Mouse (Mus musculus): Measurements from ENCODE around the gene Abhd12b.
A peak's percentile ranks its signal among the peaks of the same experiment; 100 is the strongest.

Gene Abhd12b

GRCm38 (mm10) chr12:70208214-70208613 is 54.3 kb downstream of the Abhd12b start:
- DNase-seq (ENCODE audit: low spot score in 2 of 2), result no peak

GRCm38 (mm10) chr12:70212501-70212900 is 58.6 kb downstream of the Abhd12b start:
- no peak for DNase-seq (ENCODE audit: low spot score in 2 of 2)

GRCm38 (mm10) chr12:70213601-70214000 is 59.7 kb downstream of the Abhd12b start:
- DNase-seq (ENCODE audit: low spot score in 2 of 2), result no peak

- no peak for DNase-seq (ENCODE audit: low spot score in 2 of 2)
Observed at GRCm38 (mm10) chr12:70214281-70214680, 60.3 kb downstream of the Abhd12b start.

- DNase-seq (ENCODE audit: low spot score in 2 of 2), result no peak
Observed at GRCm38 (mm10) chr12:70216229-70216800, 62.4 kb downstream of the Abhd12b start.

- no peak for DNase-seq (ENCODE audit: low spot score in 2 of 2)
Observed at GRCm38 (mm10) chr12:70218795-70219540, 65.0 kb downstream of the Abhd12b start.

- DNase-seq (ENCODE audit: low spot score in 2 of 2), result no peak
Observed at GRCm38 (mm10) chr12:70221425-70221824, 67.5 kb downstream of the Abhd12b start.

- DNase-seq (ENCODE audit: low spot score in 2 of 2), result no peak
Observed at GRCm38 (mm10) chr12:70223331-70223730, 69.4 kb downstream of the Abhd12b start.

GRCm38 (mm10) chr12:70226655-70227054 is 72.7 kb downstream of the Abhd12b start:
- no peak for DNase-seq (ENCODE audit: low spot score in 2 of 2)

GRCm38 (mm10) chr12:70227121-70227932 is 73.4 kb downstream of the Abhd12b start:
- DNase-seq (ENCODE audit: low spot score in 2 of 2), result peak; percentile 46 to 47

- no peak for DNase-seq (ENCODE audit: low spot score in 2 of 2)
Observed at GRCm38 (mm10) chr12:70228155-70228554, 74.2 kb downstream of the Abhd12b start.

- no peak for DNase-seq (ENCODE audit: low spot score in 2 of 2)
Observed at GRCm38 (mm10) chr12:70231294-70231693, 77.4 kb downstream of the Abhd12b start, which contains the start of gene Pygl. Pygl (minus strand) TSS chr12:70231488.

- DNase-seq (ENCODE audit: low spot score in 2 of 2), result no peak
Observed at GRCm38 (mm10) chr12:70232020-70232544, 78.1 kb downstream of the Abhd12b start.

Measured in right cerebral cortex, postnatal 10 days (tissue).